Mouse (Mus musculus) intestine, embryonic 16.5 days (tissue): ENCODE results near the gene Fgfr2. TPM values are rescaled to one million over a fixed set of nuclear protein-coding genes. Genes with fewer than 3 reads are reported as not detected.
A peak's percentile ranks its signal among the peaks of the same experiment; 100 is the strongest.

ENCODE experiments used
- ATAC-seq: fragments of 200-750 bp; cut with Nextera tagmentation; 2 replicates; pipeline ENCODE4 v1.8.0; 2017; ENCODE audit warnings: moderate TSS enrichment, moderate library complexity
- H3K27ac ChIP-seq: fragments of 300-500 bp; sonication (generic); 2 replicates; pipeline ENCODE4 v1.5.1; 2014; ENCODE audit warnings: mild to moderate bottlenecking, low read length
- H3K27me3 ChIP-seq: fragments of 300-500 bp; sonication (generic); replicated peaks from 2 replicates; pipeline ENCODE4 v1.6.1; 2014; ENCODE audit warnings: low read length, control low read depth, mixed read lengths; ENCODE audit not compliant: control insufficient read depth, insufficient read depth
- H3K36me3 ChIP-seq: fragments of 300-500 bp; sonication (generic); 2 replicates; pipeline ENCODE4 v1.6.1; 2014; ENCODE audit warnings: low read length, control low read depth; ENCODE audit not compliant: control insufficient read depth, insufficient read depth
- H3K4me1 ChIP-seq: fragments of 300-500 bp; sonication (generic); 2 replicates; pipeline ENCODE4 v1.6.1; 2014; ENCODE audit warnings: low read length, control low read depth, mixed read lengths; ENCODE audit not compliant: control insufficient read depth, insufficient read depth
- H3K4me2 ChIP-seq: fragments of 300-500 bp; sonication (generic); 2 replicates; pipeline ENCODE4 v1.6.1; 2014; ENCODE audit warnings: low read depth, low read length, control low read depth
- H3K4me3 ChIP-seq: fragments of 300-500 bp; sonication (generic); 2 replicates; pipeline ENCODE4 v1.5.1; 2014; ENCODE audit warnings: mild to moderate bottlenecking, low read length
- H3K9ac ChIP-seq: fragments of 300-500 bp; sonication (generic); 2 replicates; pipeline ENCODE4 v1.6.1; 2014; ENCODE audit warnings: low read depth, low read length
- H3K9me3 ChIP-seq: fragments of 300-500 bp; sonication (generic); 2 replicates; pipeline ENCODE4 v1.6.1; 2016; ENCODE audit warnings: low read length, control low read depth; ENCODE audit not compliant: control insufficient read depth
- WGBS: fragments of 180-500 bp; shearing (Covaris S2); extraction: QIAGEN DNeasy Blood & Tissue Kit; methylation state at CpG from one replicate; pipeline ENCODE4 v1.1.7; 2014; 5-methylcytosine and 5-hydroxymethylcytosine counted together
- polyA plus RNA-seq: library from polyadenylated mRNA; unstranded; fragments of >200 nt; fragmentation: Nextera tagmentation; extraction: Ambion mirVana; gene quantifications from 2 replicates; pipeline ENCODE4 v1.2.1, GENCODE M21; 2015

The Fgfr2 gene
- polyA plus RNA-seq, 1 experiment from 2014 or later = 47.3 TPM

DNA sequence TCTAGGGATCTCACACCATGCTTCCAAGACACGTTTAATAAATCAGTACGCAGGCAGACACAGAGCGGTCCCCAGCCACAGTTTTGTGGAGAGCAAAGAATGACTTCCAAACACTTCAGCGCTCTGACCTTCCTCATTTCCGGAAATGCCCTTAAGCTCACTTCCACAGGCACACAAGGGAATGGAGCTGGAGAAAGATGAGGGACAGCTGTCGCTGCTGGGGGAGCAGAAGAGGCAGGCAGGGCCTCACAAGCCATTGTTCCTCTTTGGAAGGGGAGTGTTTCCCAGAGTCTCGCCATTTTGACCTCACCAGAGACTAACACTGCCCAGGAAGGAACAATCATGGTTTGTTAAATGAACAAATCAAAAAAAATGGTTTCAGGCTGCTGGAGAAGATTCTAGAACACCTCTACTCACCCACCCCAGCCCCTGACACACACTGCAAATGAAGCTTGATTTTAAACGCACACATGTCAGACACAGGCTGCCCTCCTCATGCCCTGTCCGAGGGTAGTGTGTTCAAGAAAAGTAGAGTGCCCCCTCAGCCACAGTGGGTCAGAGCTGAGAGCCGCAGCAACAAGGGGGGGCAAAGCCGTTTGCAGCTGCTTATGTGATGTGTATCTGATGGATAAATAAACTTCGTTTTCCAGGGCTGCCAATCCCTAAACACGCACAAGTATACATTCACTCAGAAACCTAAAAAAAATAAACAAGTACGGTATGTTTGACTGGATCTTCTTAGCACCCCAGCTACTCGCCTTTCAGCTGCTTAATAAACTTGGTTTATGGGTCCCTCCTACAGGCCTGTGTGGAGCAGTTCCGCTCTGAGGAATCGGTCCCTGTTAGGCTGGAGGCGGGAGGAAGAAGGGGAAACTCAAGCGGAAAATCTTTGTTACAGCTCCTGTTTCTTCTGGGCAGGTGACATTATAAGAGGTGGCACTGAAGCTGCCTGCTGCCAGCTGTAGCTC is 2844.1 kb downstream of the Fgfr2 start:
- Histone ChIP-seq H3K4me3 (no peak overlapping the region), H3K27me3 (no peaks in the 10 kb centered on the region), H3K9ac (no peak overlapping the region), H3K4me2 (no peak overlapping the region), H3K36me3 (no peaks in the 10 kb centered on the region), H3K27ac (peak overlapping the region; percentile 20; the same call in 1 of the 2 replicates), H3K9me3 (no peaks in the 10 kb centered on the region), H3K4me1 (peaks cover 3% of the 10 kb centered on the region; the same call in 1 of the 2 replicates)
- 42% methylated on average over 19 of the region's 19 CpGs for WGBS
- ATAC-seq = peak; percentile 67; the same call in 1 of the 2 replicates

DNA sequence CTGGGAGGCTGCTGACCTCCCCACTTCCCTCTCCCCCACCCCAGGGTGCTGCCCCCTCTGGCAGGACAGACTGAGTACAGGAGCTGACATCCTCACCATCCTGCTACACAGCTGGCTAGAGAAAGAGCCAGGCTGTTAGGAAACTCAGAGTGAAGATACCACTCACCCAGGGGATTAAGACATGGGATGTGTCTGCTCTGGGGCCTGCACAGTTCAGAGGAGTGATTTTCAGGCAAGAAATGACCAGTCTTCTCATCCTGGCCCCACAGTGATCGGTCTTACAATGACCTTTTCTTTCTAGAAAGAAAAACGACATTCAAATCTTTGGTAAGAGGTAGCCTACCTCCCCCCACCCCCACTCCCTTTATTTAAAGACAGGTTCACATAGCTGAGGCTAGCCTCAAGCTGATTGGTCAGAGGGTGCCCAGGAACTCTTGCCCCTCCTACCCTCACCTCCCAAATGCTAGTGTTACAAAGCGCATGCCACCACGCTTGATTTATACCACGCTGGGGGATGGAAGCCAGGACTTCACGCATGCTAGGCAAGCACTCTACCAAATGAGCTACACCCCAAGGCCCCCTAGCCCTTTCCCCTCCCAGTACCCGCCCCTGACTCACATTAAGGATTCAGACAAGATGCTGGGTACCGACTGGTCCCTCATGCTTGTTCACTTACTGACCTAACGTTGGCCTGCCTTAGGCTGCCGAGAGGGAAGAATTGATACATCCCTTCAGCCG is 2845.0 kb downstream of the Fgfr2 start:
- Histone ChIP-seq H3K27me3 (no peaks in the 10 kb centered on the region), H3K4me3 (no peak overlapping the region), H3K36me3 (no peaks in the 10 kb centered on the region), H3K27ac (peak overlapping the region; percentile 20; the same call in 1 of the 2 replicates), H3K9ac (no peak overlapping the region), H3K9me3 (no peaks in the 10 kb centered on the region), H3K4me1 (peaks cover 6% of the 10 kb centered on the region; the same call in 1 of the 2 replicates), H3K4me2 (no peak overlapping the region)
- ATAC-seq = no peak
- WGBS = 50% methylated on average over 11 of the region's 11 CpGs

GRCm38 (mm10) chr7:130273265-130273664 is 2849.9 kb downstream of the Fgfr2 start:
- no peak overlapping the region for H3K4me2 ChIP-seq
- H3K27ac ChIP-seq = no peak overlapping the region
- H3K9ac ChIP-seq = no peak overlapping the region
- WGBS = 10% methylated on average over 16 of the region's 16 CpGs
- peak; percentile 64 for ATAC-seq
- H3K4me3 ChIP-seq = no peak overlapping the region
- H3K27me3 ChIP-seq = no peaks in the 10 kb centered on the region
- 0 out of 2 replicates have a peak, but pooled peaks cover 3% of the 10 kb centered on the region for H3K4me1 ChIP-seq
- H3K36me3 ChIP-seq = no peaks in the 10 kb centered on the region
- no peaks in the 10 kb centered on the region for H3K9me3 ChIP-seq

GRCm38 (mm10) chr7:130270807-130271206 is 2852.3 kb downstream of the Fgfr2 start:
- no peaks in the 10 kb centered on the region for H3K27me3 ChIP-seq
- H3K4me2 ChIP-seq = no peak overlapping the region
- no peak overlapping the region for H3K4me3 ChIP-seq
- H3K4me1 ChIP-seq = peaks cover 6% of the 10 kb centered on the region; the same call in 1 of the 2 replicates
- H3K36me3 ChIP-seq = no peaks in the 10 kb centered on the region
- H3K9me3 ChIP-seq = no peaks in the 10 kb centered on the region
- no peak for ATAC-seq
- 88% methylated on average over 5 of the region's 5 CpGs for WGBS
- no peak overlapping the region for H3K9ac ChIP-seq
- no peak overlapping the region for H3K27ac ChIP-seq

DNA sequence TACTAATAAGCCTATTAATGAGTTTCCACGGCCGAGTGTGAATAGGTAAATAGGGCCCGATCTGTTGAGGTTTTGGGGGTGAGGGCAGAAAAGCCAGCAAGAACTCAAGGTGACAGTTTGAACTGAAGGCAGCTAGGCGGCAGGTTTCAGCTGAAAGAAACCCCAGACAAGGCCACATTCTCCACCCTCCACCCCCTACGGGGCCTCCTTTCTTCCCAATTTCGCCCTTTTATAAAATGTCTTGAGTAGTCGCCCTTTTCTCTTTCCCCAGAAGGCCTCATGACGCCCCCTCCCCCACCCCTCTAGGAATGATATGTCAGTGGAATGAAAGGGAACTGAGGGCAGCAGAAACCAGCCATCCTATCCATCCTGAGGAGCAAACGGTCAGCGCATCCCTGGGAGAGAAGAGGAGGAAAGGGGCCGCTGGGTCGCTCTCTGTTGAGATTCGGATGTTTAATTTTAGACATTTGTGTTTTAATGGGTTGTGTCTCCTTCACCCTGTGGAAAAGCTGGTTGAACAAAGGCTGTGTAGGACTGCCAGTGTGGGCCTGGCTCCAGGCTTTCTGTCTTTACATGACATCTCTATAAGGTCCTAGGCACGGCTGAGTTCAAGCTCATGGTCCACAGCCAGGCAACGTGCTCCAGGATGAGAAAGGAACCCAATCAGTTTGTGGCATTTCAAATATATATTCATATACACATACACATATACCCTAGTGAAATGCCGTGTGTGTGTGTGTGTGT is 2853.9 kb downstream of the Fgfr2 start:
- no peak for ATAC-seq
- H3K9ac ChIP-seq = no peak overlapping the region
- H3K4me2 ChIP-seq = no peak overlapping the region
- H3K27ac ChIP-seq = no peak overlapping the region
- no peak overlapping the region for H3K4me3 ChIP-seq
- no peaks in the 10 kb centered on the region for H3K36me3 ChIP-seq
- H3K4me1 ChIP-seq = peaks cover 6% of the 10 kb centered on the region; the same call in 1 of the 2 replicates
- WGBS = 71% methylated on average over 16 of the region's 16 CpGs
- H3K27me3 ChIP-seq = no peaks in the 10 kb centered on the region
- no peaks in the 10 kb centered on the region for H3K9me3 ChIP-seq

DNA sequence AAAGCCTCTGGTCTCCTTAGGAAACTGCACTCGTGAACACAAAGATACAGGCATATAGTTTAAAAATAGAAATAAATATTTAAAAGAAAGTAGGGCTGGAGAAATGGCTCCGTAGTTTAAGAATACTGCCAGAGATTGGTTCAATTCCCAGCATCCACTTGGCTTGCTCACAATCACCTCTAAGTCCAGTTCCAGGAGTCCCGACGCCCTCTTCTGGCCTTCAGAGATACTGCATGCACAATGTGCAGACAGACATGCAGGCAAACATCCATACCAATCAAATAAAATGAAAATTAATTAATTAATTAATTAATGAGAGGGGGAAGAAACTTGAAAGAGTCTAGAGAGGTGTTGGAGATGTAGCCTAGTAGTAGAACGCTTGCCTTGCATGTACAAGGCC is 2856.1 kb downstream of the Fgfr2 start:
- H3K27ac ChIP-seq = 0 out of 2 replicates have a peak overlapping the region, but pooled peaks have one; percentile 7
- peaks cover 4% of the 10 kb centered on the region; the same call in 1 of the 2 replicates for H3K4me1 ChIP-seq
- no peak overlapping the region for H3K9ac ChIP-seq
- H3K4me2 ChIP-seq = no peak overlapping the region
- 39% methylated on average over 5 of the region's 5 CpGs for WGBS
- ATAC-seq = no peak
- H3K27me3 ChIP-seq = no peaks in the 10 kb centered on the region
- H3K4me3 ChIP-seq = no peak overlapping the region
- no peaks in the 10 kb centered on the region for H3K9me3 ChIP-seq
- H3K36me3 ChIP-seq = no peaks in the 10 kb centered on the region

GRCm38 (mm10) chr7:130266166-130266490 is 2857.0 kb downstream of the Fgfr2 start:
- H3K9me3 ChIP-seq = no peaks in the 10 kb centered on the region

DNA sequence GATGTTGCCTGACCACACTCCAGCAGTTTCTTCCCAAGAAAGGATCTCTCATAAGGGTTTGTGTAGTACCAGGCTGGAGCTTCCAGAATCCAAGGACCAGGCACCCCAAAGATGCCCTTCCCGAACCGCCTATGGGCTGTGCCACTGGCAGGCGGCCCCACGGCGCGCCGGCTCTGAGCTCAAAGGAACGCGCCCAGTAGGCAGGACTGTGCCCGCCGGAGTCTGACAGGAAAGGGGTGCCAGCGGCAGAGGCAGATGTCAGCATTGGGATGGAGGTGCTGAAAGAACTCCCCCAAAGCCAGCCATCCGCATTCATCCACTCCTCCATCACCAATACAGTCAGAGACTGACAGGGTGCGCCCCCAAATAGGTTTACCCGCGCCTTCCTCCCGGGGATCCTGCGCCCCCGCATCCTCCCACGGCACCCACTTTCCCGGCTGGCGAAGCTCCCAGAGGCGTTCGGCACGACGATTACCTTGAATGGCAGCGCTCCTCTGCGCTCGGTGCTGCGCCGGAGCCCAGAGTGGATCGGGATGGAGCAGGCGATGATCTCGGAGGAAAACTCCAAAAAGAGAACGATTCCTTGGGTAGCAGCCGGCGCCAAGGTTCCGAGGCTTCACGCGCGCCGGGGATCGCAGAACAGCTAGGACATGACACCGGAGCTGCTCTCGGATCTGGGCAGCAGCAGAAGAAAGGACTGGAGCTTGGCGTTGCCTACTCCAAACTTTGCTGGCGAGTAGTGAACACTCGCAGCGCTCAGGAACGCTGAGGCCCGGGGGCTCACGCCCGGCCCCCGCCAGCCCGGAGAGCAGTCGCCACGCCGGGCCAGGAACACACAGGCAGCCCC is 2857.6 kb downstream of the Fgfr2 start:
- Histone ChIP-seq H3K27ac (peak overlapping the region; percentile 92), H3K27me3 (no peaks in the 10 kb centered on the region), H3K9ac (peak overlapping the region; percentile 84), H3K4me2 (peak overlapping the region; percentile 87), H3K9me3 (no peaks in the 10 kb centered on the region), H3K36me3 (no peaks in the 10 kb centered on the region; the same call in 1 of the 2 replicates), H3K4me3 (peak overlapping the region; percentile 75), H3K4me1 (peaks cover 18% of the 10 kb centered on the region)
- peak; percentile 70 for ATAC-seq
- under 1% methylated on average over 57 of the region's 58 CpGs for WGBS

More at GRCm38 (mm10) chr7:130266166-130266490, 2857.0 kb downstream of the Fgfr2 start:
- peak overlapping the region; percentile 92 for H3K27ac ChIP-seq
- H3K4me1 ChIP-seq = peaks cover 12% of the 10 kb centered on the region
- WGBS = under 1% methylated on average over 51 of the region's 52 CpGs
- H3K9ac ChIP-seq = peak overlapping the region; percentile 84
- H3K4me3 ChIP-seq = peak overlapping the region; percentile 75
- ATAC-seq = peak; percentile 95
- no peaks in the 10 kb centered on the region; the same call in 1 of the 2 replicates for H3K36me3 ChIP-seq
- H3K27me3 ChIP-seq = no peaks in the 10 kb centered on the region
- peak overlapping the region; percentile 87 for H3K4me2 ChIP-seq
